In genomic region chr19:47919126-47919965, GRCm38 (mm10) we compare ENCODE assay signal across 8 mouse cellular contexts. TPM values are rescaled to one million over a fixed set of nuclear protein-coding genes. Genes with fewer than 3 reads are reported as not detected.
DNase-seq lines count a peak whose midpoint lies in the region; ATAC-seq and TF ChIP-seq lines count a peak whose summit lies in the region.

TSS of gene Cfap43 (minus strand) at chr19:47919287.
TSS of gene Itprip (minus strand) at chr19:47919299.

- TF ChIP-seq POLR2A in limb, embryonic 14.5 days (IDR thresholded peaks at IDR 0.05; ENCODE audit: borderline replicate concordance, extremely low read depth, insufficient read depth, insufficient read length), result peak; percentile 64; the same call in 1 of the 2 replicates

- peak within 1 kb of the TSS; percentile 60 for H3K4me3 ChIP-seq in embryonic facial prominence, embryonic 14.5 days (ENCODE audit: low read depth, low read length)
- peak within 1 kb of the TSS; percentile 87 for H3K4me3 ChIP-seq in limb, embryonic 14.5 days (replicated peaks; ENCODE audit: low read length)
- H3K4me3 ChIP-seq in midbrain, embryonic 16.5 days (ENCODE audit: low read depth, low read length), result peak within 1 kb of the TSS; percentile 65

- H3K27ac ChIP-seq in embryonic facial prominence, embryonic 14.5 days (replicated peaks; ENCODE audit: low read depth, low read length), result peak within 1 kb of the TSS; percentile 89
- H3K27ac ChIP-seq in limb, embryonic 14.5 days (replicated peaks; ENCODE audit: low read depth, low read length), result peak within 1 kb of the TSS; percentile 96
- H3K27ac ChIP-seq in midbrain, embryonic 16.5 days (ENCODE audit: low read length), result peak within 1 kb of the TSS; percentile 74

- WGBS in embryonic facial prominence, embryonic 14.5 days, result under 1% methylated on average over 48 of the region's 48 CpGs
- WGBS in limb, embryonic 14.5 days, result under 1% methylated on average over 48 of the region's 48 CpGs
- under 1% methylated on average over 48 of the region's 48 CpGs for WGBS in midbrain, embryonic 16.5 days

- peaks cover 22% of the 10 kb centered on the region for H3K4me1 ChIP-seq in embryonic facial prominence, embryonic 14.5 days (ENCODE audit: control insufficient read depth, insufficient read depth, low read length)
- H3K4me1 ChIP-seq in limb, embryonic 14.5 days (ENCODE audit: control insufficient read depth, insufficient read depth, low read length), result peaks cover 29% of the 10 kb centered on the region
- H3K4me1 ChIP-seq in midbrain, embryonic 16.5 days (ENCODE audit: control insufficient read depth, insufficient read depth, low read length), result peaks cover 23% of the 10 kb centered on the region

- no peaks in the 10 kb centered on the region for H3K9me3 ChIP-seq in embryonic facial prominence, embryonic 14.5 days (ENCODE audit: control insufficient read depth, low read length)
- no peaks in the 10 kb centered on the region for H3K9me3 ChIP-seq in limb, embryonic 14.5 days (ENCODE audit: control insufficient read depth, low read length)
- H3K9me3 ChIP-seq in midbrain, embryonic 16.5 days (replicated peaks; ENCODE audit: control insufficient read depth, low read length, poor library complexity, severe bottlenecking), result no peaks in the 10 kb centered on the region

- H3K9ac ChIP-seq in embryonic facial prominence, embryonic 14.5 days (ENCODE audit: low read depth, low read length), result peak within 1 kb of the TSS; percentile 82
- H3K9ac ChIP-seq in limb, embryonic 14.5 days (ENCODE audit: low read depth, low read length, severe bottlenecking), result peak within 1 kb of the TSS; percentile 89
- H3K9ac ChIP-seq in midbrain, embryonic 16.5 days (ENCODE audit: low read depth, low read length), result peak within 1 kb of the TSS; percentile 75

- H3K4me2 ChIP-seq in embryonic facial prominence, embryonic 14.5 days (ENCODE audit: low read depth, low read length), result peak within 1 kb of the TSS; percentile 76
- peak within 1 kb of the TSS; percentile 64 for H3K4me2 ChIP-seq in limb, embryonic 14.5 days (replicated peaks; ENCODE audit: low read depth, low read length, severe bottlenecking)
- H3K4me2 ChIP-seq in midbrain, embryonic 16.5 days (ENCODE audit: low read length), result peak within 1 kb of the TSS; percentile 81

- no peaks in the 10 kb centered on the region for H3K36me3 ChIP-seq in embryonic facial prominence, embryonic 14.5 days (ENCODE audit: control insufficient read depth, insufficient read depth, low read length)
- H3K36me3 ChIP-seq in limb, embryonic 14.5 days (ENCODE audit: control insufficient read depth, insufficient read depth, low read length), result no peaks in the 10 kb centered on the region
- H3K36me3 ChIP-seq in midbrain, embryonic 16.5 days (ENCODE audit: control insufficient read depth, insufficient read depth, low read length), result no peaks in the 10 kb centered on the region

- no peaks in the 10 kb centered on the region for H3K27me3 ChIP-seq in embryonic facial prominence, embryonic 14.5 days (replicated peaks; ENCODE audit: control insufficient read depth, insufficient read depth, low read length)
- no peaks in the 10 kb centered on the region for H3K27me3 ChIP-seq in limb, embryonic 14.5 days (ENCODE audit: control insufficient read depth, insufficient read depth, low read length)
- H3K27me3 ChIP-seq in midbrain, embryonic 16.5 days (ENCODE audit: control insufficient read depth, insufficient read depth, low read depth, low read length), result no peaks in the 10 kb centered on the region

- no peak for DNase-seq in cerebellum, adult 9-11 months
- DNase-seq in embryonic facial prominence, embryonic 14.5 days (ENCODE audit: low spot score), result peak; percentile 97
- DNase-seq in heart, adult 9 months (ENCODE audit: low spot score in 2 of 2), result peak; percentile 91 to 93
- DNase-seq in kidney, adult 9 months, result peak; percentile 82
- peak; percentile 96 for DNase-seq in limb, embryonic 14.5 days (ENCODE audit: low spot score)
- DNase-seq in spleen, postnatal 10 days (ENCODE audit: low spot score in 2 of 2), result peak; percentile 77 to 79

- peak; percentile 36; the same call in 1 of the 2 replicates for ATAC-seq in cerebellum, adult (ENCODE audit: insufficient number of reproducible peaks, low FRiP score, low TSS enrichment)
- ATAC-seq in embryonic facial prominence, embryonic 14.5 days (ENCODE audit: low read depth), result peak; percentile 88
- peak; percentile 91 for ATAC-seq in limb, embryonic 14.5 days (ENCODE audit: low FRiP score, low read depth)
- peak; percentile 77 for ATAC-seq in midbrain, embryonic 16.5 days

RNA-seq across cellular contexts. Expression of gene Cfap43, which starts in this region (rescaled TPM):
- polyA plus RNA-seq in embryonic facial prominence, embryonic 14.5 days (2014; fragmentation: Nextera tagmentation; extraction: Ambion mirVana), result 0.28 and 0.75 TPM in 2 replicates
- 0.05 and 0.08 TPM in 2 replicates for polyA plus RNA-seq in limb, embryonic 14.5 days (2012; rRNA removed)
- polyA plus RNA-seq in limb, embryonic 14.5 days (2014; fragmentation: Nextera tagmentation; extraction: Ambion mirVana), result 0.11 TPM in 2 replicates
- polyA plus RNA-seq in midbrain, embryonic 16.5 days (2015; fragmentation: Nextera tagmentation; extraction: Ambion mirVana), result 1.7 and 1.9 TPM in 2 replicates

RNA-seq across cellular contexts. Expression of gene Itprip, which starts in this region (rescaled TPM):
- polyA plus RNA-seq in embryonic facial prominence, embryonic 14.5 days (2014; fragmentation: Nextera tagmentation; extraction: Ambion mirVana), result 10.7 and 12.5 TPM in 2 replicates
- polyA plus RNA-seq in limb, embryonic 14.5 days (2012; rRNA removed), result 14.4 and 16.5 TPM in 2 replicates
- polyA plus RNA-seq in limb, embryonic 14.5 days (2014; fragmentation: Nextera tagmentation; extraction: Ambion mirVana), result 17.1 and 18.4 TPM in 2 replicates
- 3.5 and 4.3 TPM in 2 replicates for polyA plus RNA-seq in midbrain, embryonic 16.5 days (2015; fragmentation: Nextera tagmentation; extraction: Ambion mirVana)

Comparison
In these comparisons a context has a peak if more than half of its experiments do, and no peak if none do; other contexts are left out.
1. ATAC-seq: peak in every context shown above with its lines; median percentile 91 in limb, embryonic 14.5 days; 88 in embryonic facial prominence, embryonic 14.5 days; 77 in midbrain, embryonic 16.5 days; 36 in cerebellum, adult.